15 mouse cellular contexts compared by ENCODE assay signal in genomic region chr2:121711748-121712384, GRCm38 (mm10).
DNase-seq lines count a peak whose midpoint lies in the region; ATAC-seq and TF ChIP-seq lines count a peak whose summit lies in the region.
"Had no signal": no experiment of that assay in that cellular context is flagged by ENCODE, and none has a peak within 500 bp of the region (broad histone marks: within the 10 kb centered on the region; RNA-seq: fewer than 3 reads in every experiment).

No protein-coding gene starts in this region.

- peaks cover 5% of the 10 kb centered on the region; the same call in 1 of the 2 replicates for H3K9me3 ChIP-seq in G1E (replicated peaks)
- no peaks in the 10 kb centered on the region for H3K9me3 ChIP-seq in liver, embryonic 13.5 days (replicated peaks)
- H3K9me3 ChIP-seq: heart, embryonic 15.5 days; limb, embryonic 15.5 days; midbrain, embryonic 12.5 days had no signal

- H3K9ac ChIP-seq in liver, embryonic 13.5 days = no peak overlapping the region
- H3K9ac ChIP-seq: heart, embryonic 15.5 days; limb, embryonic 15.5 days; midbrain, embryonic 12.5 days had no signal

- peak overlapping the region; percentile 25; the same call in 1 of the 2 replicates for H3K4me3 ChIP-seq in G1E (ENCODE audit: low read depth, low read length)
- H3K4me3 ChIP-seq in liver, embryonic 13.5 days (replicated peaks) = no peak overlapping the region
- H3K4me3 ChIP-seq: heart, embryonic 15.5 days; limb, embryonic 15.5 days; midbrain, embryonic 12.5 days had no signal

- no peak overlapping the region; the same call in 1 of the 2 replicates for H3K4me2 ChIP-seq in liver, embryonic 13.5 days
- H3K4me2 ChIP-seq: heart, embryonic 15.5 days; limb, embryonic 15.5 days; midbrain, embryonic 12.5 days had no signal

- no peak for ATAC-seq in G1E (ENCODE audit: extremely low read depth, insufficient number of reproducible peaks, low FRiP score, poor library complexity, severe bottlenecking)
- peak; percentile 73 for ATAC-seq in liver, embryonic 13.5 days (ENCODE audit: low read depth)
- ATAC-seq: forebrain, embryonic 16.5 days had no signal

- DNase-seq in layer of hippocampus, adult 9-11 months = peak; percentile 28
- no peak for DNase-seq in layer of hippocampus, adult 9-10 months (ENCODE audit: low spot score)
- DNase-seq in G1E (ENCODE audit: low spot score) = peak; percentile 4
- DNase-seq in embryo, embryonic 10.5 days (ENCODE audit: low spot score) = peak; percentile 19
- DNase-seq in liver, embryonic 13.5 days = peak; percentile 15
- DNase-seq in ovary, postnatal 10 days (ENCODE audit: low spot score) = no peak
- no peak for DNase-seq in adrenal gland, postnatal 10 days
- DNase-seq: adrenal gland, postnatal 36 days; kidney, postnatal 14 days; right cerebral cortex, postnatal 14 days; thymus, postnatal 4 days had no signal

- H3K27ac ChIP-seq in liver, embryonic 13.5 days = no peak overlapping the region
- H3K27ac ChIP-seq: heart, embryonic 15.5 days; limb, embryonic 15.5 days; midbrain, embryonic 12.5 days had no signal

- H3K36me3 ChIP-seq in G1E (replicated peaks) = no peaks in the 10 kb centered on the region
- no peaks in the 10 kb centered on the region for H3K36me3 ChIP-seq in liver, embryonic 13.5 days
- H3K36me3 ChIP-seq: heart, embryonic 15.5 days; limb, embryonic 15.5 days; midbrain, embryonic 12.5 days had no signal

- 10% methylated on average over 9 of the region's 9 CpGs for WGBS in liver, embryonic 13.5 days (ENCODE audit: insufficient replicate concordance)

- H3K4me1 ChIP-seq in G1E (ENCODE audit: insufficient read depth, low read depth, low read length) = peaks cover 24% of the 10 kb centered on the region
- H3K4me1 ChIP-seq in liver, embryonic 13.5 days (replicated peaks) = peaks cover 9% of the 10 kb centered on the region
- H3K4me1 ChIP-seq: heart, embryonic 15.5 days; limb, embryonic 15.5 days had no signal

- no peak for TF ChIP-seq CTCF in G1E (IDR thresholded peaks at IDR 0.05; ENCODE audit: low read depth, low read length)

- no peaks in the 10 kb centered on the region for H3K27me3 ChIP-seq in G1E (ENCODE audit: insufficient read depth, low read length)
- no peaks in the 10 kb centered on the region for H3K27me3 ChIP-seq in liver, embryonic 13.5 days
- H3K27me3 ChIP-seq: heart, embryonic 15.5 days; limb, embryonic 15.5 days; midbrain, embryonic 12.5 days had no signal

Comparison
In these comparisons a context has a peak if more than half of its experiments do, and no peak if none do; other contexts are left out.
1. DNase-seq: peak in layer of hippocampus, adult 9-11 months (single experiment), G1E (single experiment), embryo, embryonic 10.5 days (single experiment) and liver, embryonic 13.5 days (single experiment); none in layer of hippocampus, adult 9-10 months (single experiment), ovary, postnatal 10 days (single experiment) and adrenal gland, postnatal 10 days (single experiment).